Mouse (Mus musculus) T-helper 1 cell (primary cell): Measurements from ENCODE around the gene Nol12.

Experiments
- in situ Hi-C: fragments of 300-600 bp; cut with MboI, MseI; formaldehyde crosslinking; loops from one replicate; pipeline ENCODE4 v1.15.1; 2025; ENCODE audit warnings: high pct_unique_total_duplicates

The Nol12 gene

DNA sequence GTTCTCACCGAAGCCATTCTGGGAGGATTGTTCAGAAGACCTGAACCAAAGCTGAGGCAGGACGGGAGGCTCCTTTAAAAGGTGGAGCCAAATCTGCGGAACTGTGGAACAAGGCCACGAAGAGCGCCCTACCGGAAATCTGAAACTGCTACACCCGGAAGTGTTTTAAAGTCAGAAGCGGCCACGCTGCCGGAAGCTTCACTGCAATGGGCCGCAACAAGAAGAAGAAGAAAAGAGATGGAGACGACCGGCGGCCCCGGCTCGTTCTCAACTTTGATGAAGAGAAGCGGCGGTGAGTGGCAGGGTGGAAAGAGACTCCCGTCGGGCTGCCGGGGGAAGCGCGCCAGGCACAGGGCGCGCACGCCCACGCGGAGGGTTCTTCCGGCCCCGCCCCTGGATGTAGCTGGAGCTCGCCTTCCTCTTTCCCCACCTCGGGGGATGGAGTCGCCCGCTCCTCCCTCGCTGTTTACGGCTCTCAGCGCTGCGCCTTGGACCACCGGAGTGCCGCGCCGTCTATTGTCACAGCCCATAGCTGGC is at the start of gene Nol12:
Gene Nol12, plus strand, starts transcription at position 150 of the 537 bp plus-strand sequence.
- in situ Hi-C loops: no loop called here

DNA sequence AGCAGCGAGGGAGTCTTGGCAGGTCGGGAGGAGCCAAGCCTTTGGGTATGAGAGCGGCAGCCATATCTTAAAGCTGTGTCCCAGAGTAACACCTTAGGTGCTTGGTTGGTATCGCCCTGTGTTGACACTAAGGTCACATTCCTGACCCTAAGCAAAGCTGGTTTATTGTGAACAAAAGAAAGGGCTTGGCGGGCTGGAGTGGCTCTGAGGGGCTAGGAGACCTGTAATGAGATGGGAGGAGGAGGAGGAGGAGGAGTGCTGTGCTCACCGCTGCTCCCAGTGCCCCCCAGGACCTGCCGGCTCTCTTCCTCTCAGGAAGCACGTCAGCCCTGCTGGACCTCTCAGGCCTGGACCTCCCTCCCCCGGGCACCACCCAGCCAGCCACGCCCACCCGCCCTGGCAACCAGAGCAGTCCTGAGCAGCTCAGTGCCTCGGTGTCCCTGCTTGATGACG is 45.3 kb upstream of the Nol12 start:
- in situ Hi-C loops: no loop called here

DNA sequence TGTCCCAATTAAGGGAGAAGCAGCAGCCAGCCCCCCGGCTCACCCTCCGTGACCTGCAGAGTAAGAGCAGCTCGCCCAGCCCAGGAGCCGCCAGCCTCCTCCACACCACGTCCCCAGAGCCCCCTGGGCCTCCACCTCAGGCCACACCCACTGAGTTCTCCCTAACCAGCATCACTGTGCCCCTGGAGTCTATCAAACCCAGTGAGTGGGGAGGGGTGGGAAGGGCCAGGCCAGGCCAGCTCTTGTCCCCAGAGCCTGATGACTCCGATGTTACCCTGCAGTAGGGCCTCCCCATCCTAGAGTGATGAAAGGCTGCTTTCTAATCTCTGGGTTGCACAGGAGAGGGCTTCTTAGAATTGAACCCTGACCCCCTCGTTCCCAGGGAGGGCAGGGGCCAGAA is 42.3 kb upstream of the Nol12 start:
- in situ Hi-C loops: no loop called here

DNA sequence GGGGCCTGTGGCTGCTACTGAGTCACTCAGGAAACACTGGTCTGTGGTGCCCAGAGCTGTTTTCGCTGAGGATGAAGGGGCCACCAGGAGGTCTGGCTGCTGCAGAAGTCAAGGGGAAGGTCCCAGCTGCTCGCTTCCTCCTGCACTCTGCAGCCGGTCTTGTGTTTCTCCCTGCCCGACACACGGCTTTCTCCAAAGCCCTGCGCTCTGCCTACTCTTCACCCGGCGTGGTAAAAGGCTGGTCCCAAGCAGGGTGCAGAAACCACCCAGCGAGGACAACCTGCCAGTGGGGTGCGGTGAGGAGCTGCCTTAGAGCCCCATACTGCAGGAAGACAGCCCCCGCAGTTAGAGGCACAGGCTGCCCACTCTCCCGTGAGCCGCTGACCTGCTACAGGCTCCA is 40.0 kb upstream of the Nol12 start:
- in situ Hi-C loops: no loop called here

DNA sequence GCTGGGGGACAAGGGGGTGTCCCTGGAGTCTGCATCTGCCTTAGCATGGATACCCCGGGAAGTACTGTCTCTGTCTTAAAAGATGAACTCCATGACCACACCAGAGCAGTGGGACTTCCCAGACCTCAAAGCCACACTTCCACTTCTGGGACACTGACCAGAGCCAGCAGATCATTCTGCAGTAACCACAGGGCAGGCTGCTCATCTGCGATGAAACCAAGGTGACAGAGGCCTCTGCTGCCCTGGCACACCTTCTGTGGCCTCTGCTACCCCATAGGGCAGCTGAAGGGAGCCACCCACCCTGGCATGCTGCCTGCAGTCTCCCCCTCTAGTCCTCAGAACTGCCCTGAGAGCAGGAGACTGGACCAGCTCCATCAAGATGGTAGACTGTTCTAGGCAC is 39.0 kb upstream of the Nol12 start:
- in situ Hi-C loops: no loop called here

DNA sequence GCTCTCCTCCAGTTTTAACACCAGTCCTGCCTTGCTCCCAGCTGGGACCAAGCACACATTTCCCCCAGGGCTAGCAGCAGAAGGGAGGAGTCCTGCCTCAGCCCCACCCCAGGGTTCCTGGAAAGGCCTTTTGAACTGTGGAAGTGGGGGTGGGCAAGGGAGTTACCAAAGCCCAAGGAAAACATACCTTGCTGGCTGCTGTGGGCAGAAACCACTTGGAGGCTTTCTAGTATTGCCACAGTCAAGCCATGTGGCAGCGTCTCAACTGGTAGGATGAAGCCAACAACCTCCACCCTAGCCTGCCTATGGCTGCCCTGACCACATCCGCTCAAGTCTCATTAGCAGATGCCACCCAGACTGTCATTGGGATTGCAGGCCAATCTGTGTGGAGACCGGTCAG is 38.6 kb upstream of the Nol12 start:
- in situ Hi-C loops: no loop called here

DNA sequence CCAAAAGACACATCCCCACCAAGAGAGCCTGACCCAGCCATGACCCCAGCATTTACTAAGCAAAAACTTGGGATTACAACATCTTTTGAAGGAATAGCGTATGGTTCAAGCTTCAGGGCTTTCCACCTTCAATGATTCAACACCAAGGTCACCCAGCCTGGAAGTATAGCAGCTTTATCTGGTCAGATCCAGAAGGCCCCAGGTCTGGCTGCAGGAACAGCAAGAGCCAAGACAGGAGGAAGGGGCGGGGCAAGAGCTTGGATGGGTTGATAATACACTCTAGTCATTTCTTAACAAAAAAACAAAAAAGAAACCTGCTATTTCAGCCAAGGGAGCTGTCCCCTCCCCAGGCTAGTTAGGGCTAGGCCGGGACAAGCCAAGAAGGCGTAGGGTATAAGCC is 37.2 kb upstream of the Nol12 start:
- in situ Hi-C loops: no loop called here

DNA sequence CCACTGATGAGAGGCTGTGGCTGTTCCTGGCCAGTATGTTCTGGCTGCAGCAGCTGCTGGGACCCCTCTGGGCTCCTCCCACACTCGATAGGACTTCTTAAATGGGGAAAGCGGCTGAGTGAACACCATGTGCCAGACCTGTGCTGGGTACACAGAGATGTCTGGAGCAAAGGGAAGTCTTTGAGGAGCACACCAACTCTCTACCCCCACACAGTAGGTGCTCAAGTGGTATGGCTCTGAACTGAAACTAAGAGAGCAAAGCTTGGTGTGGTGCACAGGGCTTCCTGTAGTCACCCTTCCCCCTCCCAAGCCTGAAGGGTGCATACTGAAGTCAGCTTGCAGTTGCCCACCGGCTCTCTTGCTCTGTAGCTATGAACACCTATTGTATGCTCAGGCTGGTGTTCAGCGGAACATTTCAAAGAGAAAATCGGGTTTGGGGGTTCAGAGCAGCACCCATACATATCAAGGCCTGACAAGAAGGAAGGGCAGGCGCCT is 36.2 kb upstream of the Nol12 start:
- in situ Hi-C loops: no loop called here

DNA sequence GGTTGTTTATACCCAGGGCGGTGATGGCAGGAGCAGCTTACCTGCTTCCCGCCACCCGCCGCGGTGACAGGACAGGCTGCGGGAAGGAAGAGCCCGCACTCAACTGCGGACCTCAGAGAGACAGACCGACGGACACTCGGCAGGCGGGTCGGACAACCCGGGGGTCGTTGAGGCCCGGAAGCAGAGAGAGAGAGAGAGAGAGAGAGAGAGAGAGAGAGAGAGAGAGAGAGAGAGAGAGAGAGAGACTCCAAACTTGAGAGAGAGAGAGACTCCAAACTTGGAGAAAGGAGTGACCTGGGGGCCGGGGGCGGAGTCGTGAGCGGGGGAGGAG is 35.4 kb upstream of the Nol12 start, which contains the start of gene Gm49510:
Gene Gm49510, plus strand, starts transcription at position 259 of the 331 bp plus-strand sequence.
- in situ Hi-C loops: no loop called here

DNA sequence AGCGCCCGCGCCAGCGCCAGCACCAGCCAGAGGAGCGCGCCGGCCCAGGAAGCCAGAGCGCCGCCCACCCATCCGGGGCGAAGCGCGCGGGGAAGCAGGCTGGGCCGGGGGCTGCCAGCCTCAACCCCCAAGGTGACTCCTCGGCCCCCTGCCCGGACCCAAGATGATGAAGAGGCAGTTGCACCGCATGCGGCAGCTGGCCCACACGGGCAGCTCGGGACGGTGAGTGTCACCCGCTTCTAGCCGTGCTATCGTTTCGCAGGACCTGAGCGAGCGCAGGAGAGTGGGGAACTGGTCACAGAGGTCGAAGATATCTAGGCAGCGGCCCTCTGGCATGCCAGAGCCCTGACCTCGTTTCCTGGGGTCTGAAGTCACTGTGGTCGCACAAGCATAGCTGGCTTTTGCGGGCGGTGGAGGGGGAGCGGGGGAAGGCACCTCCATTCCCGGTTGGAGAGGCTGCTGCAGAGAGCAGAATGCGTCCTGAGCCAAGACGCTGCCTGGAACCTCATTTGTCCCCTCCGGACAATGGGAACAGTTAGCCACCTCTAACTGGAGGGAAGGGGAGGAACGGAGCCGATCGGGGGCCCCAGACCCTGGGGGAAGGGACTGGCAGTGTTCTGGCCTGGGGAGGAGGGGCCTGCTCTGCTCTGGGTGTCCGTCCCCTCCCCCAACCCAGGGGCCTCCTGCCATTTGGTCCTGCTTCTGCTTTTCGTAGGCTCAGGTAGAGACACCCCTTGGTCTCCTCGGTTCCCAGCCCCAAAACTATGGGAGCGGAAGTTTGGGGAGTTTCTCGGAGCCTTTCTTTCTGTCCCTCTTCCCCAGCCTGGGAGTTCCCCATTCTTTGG is 34.8 kb upstream of the Nol12 start, which contains the start of gene Sh3bp1:
Gene Sh3bp1, plus strand, starts transcription at position 29 of the 845 bp plus-strand sequence.
- in situ Hi-C loops: no loop called here

DNA sequence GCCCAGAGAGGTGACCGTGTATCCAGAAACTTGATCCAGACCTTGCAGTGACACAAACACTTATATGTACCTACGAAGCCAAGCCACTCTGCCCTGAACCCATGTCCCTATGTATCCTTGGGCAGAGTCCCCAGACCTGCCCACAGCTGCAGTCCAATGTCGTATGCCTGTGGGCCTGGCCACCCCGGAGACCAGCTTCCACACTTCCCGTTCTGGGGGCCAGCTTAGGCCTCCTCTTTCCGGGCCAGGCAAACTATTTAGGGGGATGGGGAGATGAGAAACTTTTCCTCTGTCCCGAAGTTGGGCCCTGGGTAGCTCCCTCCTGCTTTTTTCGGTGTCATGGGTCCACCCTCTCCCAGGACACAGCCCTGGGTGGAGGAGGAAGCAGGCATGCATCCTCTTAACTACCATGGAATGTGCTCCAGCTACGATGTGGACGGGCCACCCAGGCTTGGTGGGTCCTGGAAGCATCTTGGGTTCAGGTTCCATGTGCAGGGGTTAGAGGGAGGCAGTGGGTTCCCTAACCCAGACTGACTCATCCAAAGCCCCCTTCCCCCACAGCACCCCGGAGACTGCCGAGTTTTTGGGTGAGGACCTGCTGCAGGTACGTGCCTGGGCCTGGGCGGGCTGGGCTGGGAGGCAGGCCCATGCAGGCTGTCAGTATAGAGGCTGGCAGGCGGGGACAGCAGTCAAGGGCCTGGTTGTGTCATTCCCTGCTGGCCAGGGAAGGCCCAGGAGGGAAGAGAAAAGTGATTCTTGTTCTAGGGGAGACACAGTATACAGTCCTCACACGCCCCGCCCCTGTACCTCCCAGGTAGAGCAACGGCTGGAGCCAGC is 33.9 kb upstream of the Nol12 start:
- in situ Hi-C loops: no loop called here

DNA sequence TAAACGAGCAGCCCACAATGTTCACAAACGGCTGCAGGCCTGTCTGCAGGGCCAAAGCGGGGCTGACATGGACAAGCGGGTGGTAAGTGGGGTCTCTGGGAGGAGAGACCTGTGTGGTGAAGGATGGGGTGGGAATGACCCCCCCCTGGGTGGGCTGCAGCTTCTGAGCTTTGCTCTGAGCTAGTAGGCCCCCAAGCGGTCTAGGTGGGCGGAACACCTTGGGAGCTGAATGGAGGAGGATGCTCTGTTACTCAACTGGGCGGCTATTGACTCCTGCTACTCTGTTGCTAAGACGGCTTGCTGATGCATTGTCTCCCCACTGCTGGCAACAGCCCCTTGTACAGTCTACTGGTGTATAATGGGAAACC is 33.3 kb upstream of the Nol12 start:
- in situ Hi-C loops: no loop called here

DNA sequence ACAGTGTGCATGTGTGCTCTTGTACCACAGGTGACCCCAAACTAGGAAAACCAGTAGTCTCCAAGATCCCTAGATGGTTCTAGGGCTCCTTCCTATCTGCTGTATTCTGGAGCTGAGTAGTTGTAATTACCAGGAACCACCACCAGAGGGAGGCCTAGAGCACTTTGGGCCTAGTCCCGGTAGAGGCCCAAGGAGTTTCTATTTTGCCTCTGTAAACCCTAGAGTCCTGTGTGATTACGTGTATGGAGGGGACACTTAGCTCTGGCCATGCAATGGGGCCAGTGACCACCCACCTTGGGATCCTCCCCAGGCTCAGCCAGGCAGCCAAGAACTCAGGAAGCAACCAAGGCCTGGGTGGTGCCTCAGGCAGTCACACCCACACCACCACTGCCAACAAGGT is 31.5 kb upstream of the Nol12 start:
- in situ Hi-C loops: no loop called here

DNA sequence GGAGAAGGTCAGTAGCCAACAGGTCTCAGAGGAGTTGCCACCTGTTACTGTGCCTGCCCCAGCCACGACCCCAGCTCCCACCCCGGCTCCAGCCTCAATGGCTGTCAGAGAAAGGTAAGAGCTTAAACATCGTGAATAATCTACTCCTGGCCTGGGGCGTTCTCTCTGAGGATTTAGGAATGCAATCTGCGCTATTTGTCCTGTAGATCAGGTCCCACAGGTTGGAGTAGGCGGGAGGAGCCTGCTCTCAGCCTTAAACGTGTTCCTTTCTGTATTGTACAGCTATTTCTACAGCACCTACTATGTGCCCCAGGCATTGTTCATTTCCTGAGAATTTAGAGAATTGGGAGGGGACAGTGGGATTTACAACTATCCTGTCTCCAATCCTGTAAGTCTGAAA is 26.3 kb upstream of the Nol12 start:
- in situ Hi-C loops: loop anchor here (5.0 kb wide), 1 partner anchor 779 kb away; the partner anchor contains the start of gene Josd1

DNA sequence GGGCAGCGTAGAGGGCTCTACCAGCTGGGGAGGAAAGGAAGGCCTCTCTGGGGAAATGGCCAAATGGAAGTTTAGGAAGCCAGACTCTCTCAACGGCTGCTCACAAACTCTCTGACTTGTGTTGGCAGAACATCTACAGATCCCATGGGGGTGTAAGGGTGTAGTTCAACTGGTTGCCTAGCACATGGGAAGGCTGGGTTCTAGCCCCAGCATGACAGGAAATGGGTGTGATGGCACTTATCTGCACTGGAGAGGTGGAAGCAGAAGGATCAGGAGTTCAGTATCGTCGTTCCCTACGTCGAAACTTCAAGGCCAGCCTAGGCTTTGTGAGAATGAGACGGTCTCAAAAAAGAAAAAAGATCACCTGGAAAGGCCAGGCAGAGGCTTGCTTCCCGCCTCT is 25.8 kb upstream of the Nol12 start:
- in situ Hi-C loops: loop anchor here (5.0 kb wide), 1 partner anchor 778 kb away; the partner anchor contains the start of gene Josd1

DNA sequence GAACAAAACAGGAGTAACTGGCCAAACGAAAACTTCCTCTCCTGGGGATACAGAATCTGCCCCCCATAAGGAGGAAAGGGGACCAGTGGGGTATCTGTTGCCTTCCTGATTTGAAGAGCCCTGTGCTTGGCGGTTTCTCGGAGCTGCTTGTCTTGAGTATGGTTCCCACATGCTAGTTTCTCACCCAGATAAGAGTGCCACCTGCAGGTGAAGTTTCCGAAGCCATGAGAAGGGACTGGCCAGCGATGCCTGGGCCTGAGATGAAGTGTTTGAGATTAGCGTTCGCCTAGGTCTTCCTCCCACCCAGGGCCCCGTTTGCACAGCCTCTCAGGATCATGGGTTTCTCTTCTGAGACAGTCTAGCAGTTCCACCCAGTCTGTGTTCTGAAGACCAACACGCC is 22.7 kb upstream of the Nol12 start:
- in situ Hi-C loops: no loop called here

DNA sequence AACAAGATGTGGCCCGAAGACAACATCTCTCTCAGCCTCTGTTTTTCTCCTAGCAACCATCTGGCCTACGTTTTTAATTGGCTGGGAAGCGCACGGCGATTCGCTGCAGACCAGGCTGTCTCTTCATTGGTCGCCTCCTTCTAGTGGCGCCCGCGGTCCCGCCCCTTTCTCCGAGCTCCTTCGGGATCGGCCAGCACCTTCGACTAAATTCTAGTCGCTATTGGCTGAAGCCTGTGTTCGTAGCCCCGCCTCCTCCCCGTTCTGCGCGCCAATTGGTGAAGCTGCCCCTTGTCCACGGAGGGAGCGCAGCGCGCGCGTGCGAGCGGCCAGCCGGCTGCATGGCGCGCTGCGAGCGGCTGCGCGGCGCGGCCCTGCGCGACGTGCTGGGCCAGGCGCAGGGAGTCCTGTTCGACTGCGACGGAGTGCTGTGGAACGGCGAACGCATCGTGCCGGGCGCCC is 21.1 kb upstream of the Nol12 start, which contains the start of gene Pdxp:
Gene Pdxp, plus strand, starts transcription at position 288 of the 459 bp plus-strand sequence.
- in situ Hi-C loops: no loop called here

DNA sequence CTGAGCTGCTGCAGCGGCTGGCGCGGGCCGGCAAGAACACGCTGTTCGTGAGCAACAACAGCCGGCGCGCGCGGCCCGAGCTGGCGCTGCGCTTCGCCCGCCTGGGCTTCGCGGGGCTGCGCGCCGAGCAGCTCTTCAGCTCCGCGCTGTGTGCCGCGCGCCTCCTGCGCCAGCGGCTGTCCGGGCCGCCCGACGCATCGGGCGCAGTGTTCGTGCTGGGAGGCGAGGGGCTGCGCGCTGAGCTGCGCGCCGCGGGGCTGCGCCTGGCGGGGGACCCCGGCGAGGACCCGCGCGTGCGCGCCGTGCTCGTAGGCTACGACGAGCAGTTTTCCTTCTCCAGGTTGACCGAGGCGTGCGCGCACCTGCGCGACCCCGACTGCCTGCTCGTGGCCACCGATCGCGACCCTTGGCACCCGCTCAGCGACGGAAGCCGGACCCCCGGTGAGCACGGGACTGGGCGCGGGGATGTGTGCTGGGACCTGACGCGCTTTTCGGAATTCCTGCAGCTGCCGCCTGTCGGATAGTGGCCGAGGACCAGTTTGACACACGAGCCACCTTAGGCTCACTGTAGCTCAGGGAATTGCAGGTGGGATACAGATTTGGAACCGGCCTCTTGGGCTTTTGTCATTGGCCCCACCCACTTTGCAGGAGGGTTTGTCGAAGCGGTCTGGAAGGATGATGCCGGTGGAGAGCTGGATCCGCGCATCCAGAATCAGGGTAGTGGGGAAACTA is 20.5 kb upstream of the Nol12 start:
- in situ Hi-C loops: no loop called here

DNA sequence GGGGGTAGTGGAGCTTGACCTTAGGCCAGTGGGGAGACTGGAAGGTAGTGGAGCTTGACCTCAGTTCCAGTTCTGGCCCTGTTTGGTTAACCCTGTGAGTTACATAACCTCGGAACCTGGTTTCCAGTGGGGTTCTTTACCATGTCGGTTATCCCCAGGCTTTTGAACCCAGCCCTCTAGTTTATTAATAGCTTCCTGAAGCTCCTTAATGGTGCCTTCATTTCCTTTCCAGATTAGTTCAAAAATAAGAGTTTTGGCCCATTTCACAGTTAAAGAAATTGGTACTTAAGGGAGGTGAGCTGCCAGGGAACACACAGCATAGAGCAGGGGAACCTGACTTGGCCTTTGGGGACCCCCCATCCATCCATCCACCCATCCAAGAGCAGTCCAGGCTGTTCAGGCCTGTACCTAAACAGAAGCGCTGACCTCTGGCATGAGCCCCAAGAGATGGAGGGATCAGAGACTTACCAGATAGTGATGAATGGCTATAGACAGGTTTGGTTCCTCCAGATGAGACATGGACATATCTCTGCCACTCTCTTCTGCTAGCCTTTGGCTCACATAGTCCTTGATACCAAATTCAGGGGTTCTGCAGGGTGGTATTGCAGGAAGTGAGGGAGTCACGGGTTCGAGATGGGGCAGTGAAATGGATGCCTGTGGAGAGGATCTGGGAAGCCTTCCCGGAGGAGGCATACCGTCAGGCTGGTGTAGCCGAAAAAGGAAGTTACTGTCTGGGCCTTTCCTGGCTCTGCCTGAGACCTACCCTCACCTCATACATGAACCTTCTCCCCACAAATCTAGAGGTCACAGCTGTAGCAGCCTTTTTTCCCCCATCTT is 19.7 kb upstream of the Nol12 start:
- in situ Hi-C loops: no loop called here

DNA sequence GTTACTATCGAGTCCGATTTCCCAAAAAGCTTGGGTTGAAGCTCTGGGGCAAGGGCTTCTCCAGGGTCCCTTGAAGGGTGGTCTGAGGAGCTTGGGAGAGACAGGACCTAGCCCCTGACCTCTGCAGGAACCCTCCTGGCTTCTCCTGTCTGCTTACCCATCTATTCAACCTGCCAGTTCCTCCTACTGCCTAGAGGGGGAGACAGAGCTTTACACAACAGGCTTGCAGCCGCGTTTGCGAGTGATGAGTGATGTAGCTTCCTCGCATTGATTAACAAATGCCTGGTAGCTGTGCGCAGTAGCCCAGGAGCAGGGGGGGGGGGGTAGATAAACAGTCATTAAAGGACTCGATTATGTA is 19.1 kb upstream of the Nol12 start:
- in situ Hi-C loops: no loop called here
